Mouse (Mus musculus) right cerebral cortex, postnatal 4 days (tissue): ENCODE data around the gene Parp8.

ENCODE experiments used
- DNase-seq: peaks from one replicate; pipeline ENCODE4 v3.0.0-alpha.2; 2022

Gene Parp8

DNA sequence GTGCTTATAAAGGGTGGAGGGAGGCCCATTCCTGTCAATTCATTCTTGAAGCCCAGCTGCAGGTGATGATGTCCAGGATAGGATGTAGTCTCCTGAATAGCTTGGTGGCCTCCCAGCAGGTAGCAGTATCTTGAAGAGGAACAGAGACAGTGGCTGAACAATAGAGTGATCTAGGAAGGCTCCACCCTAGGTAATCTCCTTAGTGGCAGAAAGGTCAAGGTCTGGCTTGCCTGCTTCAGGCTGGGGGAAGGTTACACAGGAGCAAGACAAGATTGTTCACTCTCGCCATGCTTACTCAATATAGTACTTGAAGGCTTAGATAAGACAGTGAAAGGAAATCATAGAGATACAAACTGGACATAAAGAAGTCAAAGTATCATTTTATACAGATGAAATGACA, 213.9 kb downstream of the Parp8 start:
- DNase-seq: no peak
